Mouse (Mus musculus) frontal cortex, adult 2 months (tissue): ENCODE data around the gene Fchsd2. TPM values are rescaled to one million over a fixed set of nuclear protein-coding genes. Genes with fewer than 3 reads are reported as not detected.

Experiments used
- DNase-seq, 2 experiments: peaks; one replicate each; pipeline ENCODE4 v3.0.0; 2022; ENCODE audit warnings: low spot score in 1 of 2; ENCODE audit errors: extremely low spot score in 1 of 2
- polyA plus RNA-seq: library from polyadenylated mRNA; depleted of rRNA; stranded (reverse); fragments of >200 nt; gene quantifications from 2 replicates; pipeline ENCODE4 v1.2.3, GENCODE M21; 2012

The Fchsd2 gene
- polyA plus RNA-seq, 1 experiment = 29.7 TPM

DNA sequence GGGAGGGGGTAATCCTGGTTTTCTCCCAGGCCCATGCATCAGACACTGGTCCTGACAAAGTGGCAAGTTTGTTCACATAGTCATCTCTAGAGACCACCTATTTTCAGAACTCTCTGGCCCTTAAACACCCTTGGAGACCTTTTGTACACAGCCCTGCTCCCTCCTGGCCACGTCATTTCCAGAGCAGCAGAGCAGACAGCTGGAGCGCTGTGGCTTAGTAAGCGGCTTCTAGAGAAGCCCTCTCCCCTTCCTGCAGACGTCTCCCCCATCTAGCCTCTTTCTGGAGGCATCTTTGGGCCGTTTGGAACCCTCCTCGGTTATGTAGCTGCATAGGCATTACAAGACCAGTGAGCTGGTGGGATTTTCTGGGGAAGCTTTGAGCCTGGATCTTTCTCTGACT lies 21.6 kb upstream of the Fchsd2 start:
- no peak for DNase-seq

DNA sequence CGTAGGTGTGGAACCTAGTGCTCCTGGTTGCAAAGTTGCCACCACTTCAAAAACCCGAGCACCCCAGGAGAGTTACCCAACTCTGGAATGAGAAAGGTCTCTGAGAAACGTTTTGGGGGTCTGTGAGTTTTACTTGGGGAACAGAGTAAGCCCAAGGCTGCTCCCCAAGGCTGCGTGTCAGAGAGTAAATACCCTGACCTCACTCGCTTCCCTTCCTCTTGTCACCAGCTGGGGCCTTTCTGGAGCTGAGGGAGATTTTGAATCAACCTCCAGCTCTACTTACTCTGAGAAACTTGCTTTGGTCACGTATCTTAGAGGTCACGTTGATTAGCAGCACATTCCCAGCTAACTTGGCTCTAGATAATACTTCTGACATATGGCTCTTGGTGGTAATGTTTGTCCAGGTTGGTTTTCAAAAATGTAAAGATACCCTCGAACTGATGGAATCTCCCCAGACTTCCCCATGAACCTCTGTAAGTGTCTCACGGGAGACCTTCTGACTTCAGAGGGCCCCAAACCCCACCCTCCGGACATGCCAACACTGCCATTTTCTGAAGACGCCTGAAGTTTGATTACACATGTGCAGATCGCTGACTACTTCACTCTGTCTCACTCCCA lies 20.4 kb upstream of the Fchsd2 start:
- DNase-seq = no peak

DNA sequence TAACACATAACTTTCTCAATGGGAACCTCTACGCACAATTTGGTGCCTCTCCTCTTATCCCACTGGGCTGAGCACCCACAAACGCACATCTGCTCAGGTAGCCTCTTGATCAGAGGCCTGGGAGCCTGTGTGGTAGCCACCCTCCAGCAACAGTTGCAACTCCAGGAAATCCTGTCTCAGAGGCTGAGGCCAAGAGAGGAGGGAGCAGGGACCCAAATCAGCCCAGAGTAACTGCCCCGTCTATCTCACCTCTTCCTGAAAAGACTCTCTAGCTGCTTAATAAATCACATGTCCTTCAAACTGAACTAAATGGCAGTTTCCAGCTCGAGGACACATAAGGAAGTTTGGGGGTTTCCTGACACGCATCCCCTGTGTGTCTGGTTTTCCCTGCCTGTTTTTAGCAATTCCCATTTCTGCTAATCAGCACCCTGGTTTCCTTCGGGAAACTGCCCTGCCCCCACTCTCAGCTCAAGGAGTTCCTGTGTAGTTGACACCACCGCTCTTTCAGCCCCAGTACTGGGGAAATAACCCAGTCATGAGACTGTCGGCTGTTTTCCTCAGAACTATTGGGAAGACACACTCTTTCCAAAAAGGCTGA lies 18.4 kb upstream of the Fchsd2 start:
- no peak for DNase-seq

DNA sequence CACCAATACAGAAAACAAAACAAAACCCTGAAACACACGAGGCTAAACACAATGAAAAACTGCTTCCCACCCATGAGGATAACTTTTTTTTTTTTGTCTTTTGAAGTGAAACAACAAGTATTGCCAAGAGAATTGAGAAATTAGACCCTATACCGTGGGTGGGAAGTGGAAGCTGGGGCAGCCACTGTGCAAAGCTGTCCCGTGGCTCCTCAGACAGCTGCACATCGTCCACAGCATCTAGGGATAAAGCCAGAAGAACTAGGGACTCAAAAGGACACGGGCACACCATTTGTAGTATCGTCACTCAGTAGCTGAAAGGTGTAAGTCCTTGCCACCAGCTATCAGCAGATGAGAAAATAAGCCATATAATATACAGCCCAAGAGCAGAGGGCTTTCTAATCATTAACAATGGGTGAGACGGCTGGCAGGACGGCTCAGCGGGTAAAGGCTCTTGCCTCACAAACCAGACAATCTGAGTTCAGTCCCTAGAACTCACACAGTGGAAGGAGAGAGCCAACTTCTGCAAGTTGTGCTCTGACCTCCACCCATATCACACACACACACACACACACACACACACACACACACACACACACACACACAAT lies 9.0 kb upstream of the Fchsd2 start:
- no peak for DNase-seq

DNA sequence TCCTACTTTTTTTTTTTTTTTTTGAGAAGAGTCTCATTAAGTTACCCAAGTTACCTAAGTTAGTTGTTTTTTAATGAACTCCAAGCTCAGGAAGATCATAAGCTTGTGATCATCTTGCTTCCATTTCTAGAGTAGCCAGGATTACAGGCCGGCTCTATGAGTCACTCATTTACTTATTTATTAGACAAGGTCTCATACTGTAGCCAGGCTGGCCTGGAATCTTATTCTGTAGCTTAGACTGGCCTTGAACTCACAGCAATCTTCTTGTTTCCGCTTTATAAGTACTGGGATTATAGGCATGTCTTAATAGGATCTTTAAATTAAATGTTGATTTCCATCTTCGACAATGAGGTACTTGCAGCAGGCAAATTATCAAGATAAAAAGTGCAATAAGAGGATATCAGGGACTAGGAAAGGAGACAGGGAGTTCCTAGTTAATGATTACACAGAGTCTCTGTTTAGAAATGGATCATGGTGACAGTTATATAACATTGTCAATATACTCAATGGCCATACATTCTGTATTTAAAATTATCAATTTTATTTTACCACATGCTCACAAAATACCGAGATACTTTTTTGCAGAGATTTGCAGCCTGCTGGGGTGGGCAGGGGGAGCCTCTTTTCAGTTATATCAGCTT lies 7.7 kb upstream of the Fchsd2 start:
- DNase-seq = no peak

DNA sequence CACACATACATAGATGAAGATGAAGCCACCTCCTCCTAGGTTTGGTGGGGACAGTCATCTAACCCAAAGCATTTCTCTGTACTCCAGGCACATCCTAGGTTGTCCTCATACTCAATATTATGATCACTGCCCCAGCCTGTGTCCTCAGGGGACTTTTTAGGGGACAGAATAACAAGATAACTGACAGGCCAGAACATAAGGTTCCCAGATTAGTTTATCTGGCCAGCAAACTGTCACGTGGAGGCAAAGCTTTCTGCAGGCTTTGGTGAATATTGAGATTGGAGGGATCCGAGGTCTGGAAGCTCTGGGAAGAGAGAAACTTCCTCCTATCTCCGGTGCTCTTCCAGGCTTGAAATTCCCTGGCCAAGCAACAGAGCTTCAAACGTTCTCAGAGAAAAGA lies 6.9 kb upstream of the Fchsd2 start:
- DNase-seq = no peak

DNA sequence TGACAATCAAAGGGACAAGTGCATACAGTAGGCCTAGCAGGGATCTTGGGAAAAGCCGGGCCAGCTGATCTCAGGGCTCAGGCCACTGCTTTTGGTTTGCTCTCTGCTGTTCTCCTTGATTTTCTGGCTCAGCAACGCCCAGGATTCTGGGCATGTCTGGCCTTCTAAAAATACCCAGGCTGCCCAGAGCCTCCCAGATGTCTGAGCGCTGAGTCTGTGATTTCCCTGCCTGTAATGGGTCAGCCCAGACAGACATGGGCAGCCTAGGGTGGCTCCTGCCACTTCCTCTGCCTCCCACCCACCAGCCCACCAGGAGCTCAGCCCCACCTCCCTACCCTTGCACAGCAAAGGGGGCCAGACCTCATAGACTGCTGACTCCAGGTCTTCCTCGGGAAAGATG lies 4.0 kb upstream of the Fchsd2 start:
- peak in 1 of 2 experiments; percentile 30 for DNase-seq

DNA sequence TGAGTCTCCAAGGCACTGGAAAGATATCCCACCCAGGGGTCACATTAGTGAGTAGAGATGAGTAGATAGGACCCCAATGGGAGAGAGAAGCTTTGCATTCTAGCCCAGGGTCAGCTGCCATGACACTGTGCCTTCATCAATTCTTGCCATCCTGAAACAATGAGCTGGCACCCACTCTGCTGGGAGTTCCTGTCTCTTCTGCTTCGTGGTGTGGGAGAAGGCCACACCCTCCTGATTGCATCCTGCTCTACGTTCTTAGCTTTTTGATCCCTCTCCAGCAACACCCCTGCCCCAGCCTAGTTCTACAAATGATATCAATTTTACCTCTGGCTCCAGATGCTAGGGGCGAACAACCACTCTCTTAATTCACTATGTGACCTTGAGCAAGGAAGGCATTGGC lies 3.4 kb upstream of the Fchsd2 start:
- no peak for DNase-seq

DNA sequence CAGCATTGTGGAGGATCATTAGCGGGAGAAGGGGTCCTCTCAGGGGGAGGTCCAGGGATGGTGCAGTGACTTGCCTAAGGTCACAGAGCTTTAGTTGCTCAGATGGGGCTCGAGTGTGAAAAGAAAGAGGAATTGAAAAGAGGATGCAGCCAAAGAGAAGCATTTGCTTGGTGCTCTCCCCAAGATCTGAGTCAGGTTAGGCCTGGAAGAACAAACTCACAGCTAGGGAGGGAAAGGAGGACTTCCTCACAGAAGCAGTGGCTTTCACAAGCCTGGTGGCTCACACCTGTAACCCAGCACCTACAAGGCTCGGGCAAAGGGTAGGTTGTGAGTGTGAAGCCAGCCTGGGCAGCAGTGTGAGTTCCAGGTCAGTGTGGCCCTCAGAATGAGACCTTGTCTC lies 568 bp downstream of the Fchsd2 start:
- no peak for DNase-seq

DNA sequence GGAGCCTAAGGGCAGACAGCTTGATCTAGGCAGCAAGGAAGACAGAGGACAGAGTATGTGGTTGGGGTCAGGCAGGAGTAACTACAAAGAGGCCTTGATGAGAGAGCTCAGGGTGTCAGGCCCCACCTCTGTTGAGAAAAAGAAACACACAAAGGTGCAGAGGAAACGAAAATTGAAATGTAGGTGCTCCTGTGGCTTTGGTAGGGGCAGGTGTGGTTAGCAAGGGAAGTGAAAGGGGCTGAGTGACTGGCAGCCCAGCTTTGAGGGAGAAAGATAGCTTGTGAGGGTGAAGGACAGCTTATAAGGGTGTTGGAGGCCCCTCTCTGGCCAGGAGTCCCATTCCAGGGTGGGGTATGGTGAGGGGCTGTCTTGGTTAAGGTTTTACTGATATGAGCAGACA lies 2.1 kb downstream of the Fchsd2 start:
- no peak for DNase-seq

DNA sequence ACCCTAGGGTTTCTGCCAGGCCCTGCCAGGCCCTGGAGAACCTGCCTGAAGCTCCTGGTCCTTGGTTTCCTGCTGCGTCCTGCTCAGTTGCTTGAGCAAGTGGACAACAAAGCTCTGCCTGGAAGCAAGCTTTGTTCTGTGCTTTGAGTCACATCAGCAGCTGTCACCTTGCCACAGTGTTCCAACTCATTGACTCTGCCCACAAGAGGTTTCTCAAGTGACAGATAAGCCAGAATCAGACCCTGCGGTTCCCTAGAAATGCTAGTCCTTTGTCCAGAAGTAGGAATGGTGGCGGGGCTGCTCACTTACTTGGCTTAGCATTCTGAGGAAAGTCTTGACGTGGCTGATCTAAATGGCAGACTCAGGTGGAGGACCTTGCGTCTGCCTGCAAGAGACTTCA lies 2.9 kb downstream of the Fchsd2 start:
- no peak for DNase-seq

DNA sequence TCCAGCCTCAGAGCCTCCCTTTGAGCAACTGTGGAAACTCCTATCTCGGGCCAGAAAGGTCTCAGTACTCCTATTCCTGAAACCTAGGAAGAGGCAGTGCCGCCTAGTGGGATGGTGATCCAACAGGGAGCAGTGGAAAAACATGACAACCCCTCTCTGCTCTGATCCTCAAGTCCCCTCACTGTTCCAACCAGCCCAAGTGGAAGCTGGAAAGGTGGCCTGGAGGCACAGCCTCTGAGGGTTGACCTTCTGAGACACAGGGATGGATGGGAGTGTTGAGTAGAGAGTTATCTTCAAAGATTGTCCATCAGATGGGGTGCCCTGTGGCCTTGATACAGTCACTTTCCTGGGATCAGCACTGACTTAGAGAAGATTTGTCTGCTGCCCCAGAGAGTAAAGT lies 3.9 kb downstream of the Fchsd2 start:
- DNase-seq = no peak

DNA sequence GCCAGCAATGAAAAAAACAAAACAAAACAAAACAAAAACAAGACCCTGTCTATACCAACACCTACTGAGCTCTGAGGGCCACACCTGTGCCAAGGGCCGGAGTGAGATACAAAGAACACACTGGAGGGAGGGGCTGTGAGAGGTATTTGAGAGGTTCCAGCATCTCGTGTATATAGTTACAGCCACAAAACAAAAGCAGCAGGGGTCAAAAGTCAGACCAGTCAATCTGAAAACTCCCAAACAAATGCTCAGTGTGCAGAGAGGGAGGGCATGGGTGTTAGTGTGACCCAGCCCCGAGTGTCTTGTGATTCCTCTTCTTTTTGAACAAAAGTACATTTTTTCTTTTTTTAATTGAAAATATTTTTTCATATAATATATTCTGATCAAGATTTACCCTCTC lies 4.4 kb downstream of the Fchsd2 start:
- no peak for DNase-seq

DNA sequence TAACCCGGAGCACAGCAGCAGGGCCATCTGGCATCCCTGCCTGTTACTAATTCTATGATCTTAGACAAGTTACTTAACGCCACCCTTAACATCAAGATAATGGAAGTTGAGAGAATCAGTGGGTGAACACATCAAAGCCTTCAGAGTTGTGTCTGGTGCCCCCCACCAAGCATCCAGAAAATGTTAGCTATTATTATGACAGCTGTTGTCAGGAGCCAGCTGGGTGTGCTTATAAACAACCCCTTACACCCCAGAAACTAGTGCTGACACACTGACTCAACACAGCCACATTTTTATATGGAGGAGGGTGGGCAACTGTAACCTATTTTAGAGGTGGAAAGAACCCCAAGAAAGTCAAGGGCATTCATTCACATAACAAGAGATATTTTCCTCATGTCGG lies 7.3 kb downstream of the Fchsd2 start:
- no peak for DNase-seq

DNA sequence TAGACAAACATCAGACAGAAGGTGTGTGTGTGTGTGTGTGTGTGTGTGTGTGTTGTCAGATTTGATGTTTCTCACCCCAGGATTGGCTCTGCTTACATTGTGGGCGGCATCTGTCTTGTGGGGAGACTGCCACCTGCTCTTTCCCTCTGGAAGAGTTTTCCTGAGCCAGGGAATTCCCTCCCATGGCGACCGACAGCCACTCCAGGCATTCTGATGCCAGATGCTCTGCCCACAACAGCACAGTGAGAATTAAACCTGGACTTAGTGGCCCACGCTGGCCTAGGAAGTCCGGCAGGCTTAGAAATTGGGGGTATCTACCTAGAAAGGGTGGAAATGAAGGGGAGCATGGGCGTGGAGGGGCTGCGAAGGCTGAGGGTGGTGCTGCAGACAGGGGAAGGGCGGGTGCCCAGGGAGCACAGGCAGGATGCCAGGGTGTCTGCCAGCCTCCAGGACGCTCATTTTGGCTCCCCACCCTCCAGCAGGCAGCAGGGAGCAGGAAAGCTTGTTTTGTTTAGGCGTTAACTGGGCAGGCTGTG lies 8.6 kb downstream of the Fchsd2 start:
- DNase-seq = peak; percentile 68 to 85

DNA sequence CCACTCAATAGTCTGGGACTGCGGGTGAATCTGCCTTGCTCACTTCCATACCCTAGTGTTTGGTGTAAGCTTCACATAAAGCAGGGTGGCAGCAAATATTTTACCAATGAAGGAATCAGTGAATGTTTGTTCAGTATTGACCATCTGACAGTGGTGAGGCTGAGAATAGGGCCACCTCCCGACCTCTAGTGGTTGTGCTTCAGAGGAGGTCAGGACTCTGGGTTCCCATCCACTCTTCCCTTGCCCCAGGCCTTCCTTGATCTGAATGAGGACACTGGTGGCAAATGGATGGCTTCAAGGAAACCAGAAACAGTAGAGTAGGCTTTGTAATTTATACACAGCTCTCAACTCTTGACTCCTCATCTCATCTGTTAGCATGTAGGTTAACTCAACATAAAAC lies 14.0 kb downstream of the Fchsd2 start:
- no peak for DNase-seq

DNA sequence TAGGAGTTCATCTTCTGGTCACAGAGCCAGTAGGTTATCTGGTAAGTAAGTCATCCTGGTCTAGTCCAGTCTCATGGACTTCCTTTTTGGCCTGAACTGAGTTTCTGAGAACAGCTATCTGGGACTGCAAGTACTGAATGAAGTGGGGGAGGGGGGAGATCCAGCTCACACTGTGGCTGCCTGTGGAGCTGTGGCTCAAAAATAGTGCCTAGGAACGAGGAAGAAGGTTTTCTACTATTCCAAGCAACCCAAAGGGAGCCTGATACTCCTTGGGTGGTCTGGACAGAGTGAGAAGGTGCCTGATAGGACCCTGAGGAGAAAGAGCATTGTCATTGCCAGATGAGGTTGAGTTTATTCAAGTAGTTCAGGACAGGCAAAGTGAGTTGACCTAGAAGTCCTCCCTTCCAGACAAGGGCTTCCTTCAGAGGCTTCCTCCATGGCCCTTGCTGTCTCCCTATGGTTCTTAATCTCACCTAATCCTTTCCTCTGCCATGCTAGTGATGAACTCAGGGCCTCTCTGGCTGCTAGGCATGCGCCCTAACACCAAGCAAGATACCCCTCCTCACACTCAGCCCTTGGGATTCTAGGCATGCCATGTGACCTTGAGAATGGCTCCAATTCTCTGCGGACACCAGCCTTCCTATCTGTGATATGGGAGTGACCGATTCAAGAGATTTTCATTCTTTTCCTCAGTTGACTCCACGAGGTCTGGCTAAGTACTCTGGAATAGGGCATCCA lies 14.6 kb downstream of the Fchsd2 start:
- DNase-seq = peak in 1 of 2 experiments; percentile 25

DNA sequence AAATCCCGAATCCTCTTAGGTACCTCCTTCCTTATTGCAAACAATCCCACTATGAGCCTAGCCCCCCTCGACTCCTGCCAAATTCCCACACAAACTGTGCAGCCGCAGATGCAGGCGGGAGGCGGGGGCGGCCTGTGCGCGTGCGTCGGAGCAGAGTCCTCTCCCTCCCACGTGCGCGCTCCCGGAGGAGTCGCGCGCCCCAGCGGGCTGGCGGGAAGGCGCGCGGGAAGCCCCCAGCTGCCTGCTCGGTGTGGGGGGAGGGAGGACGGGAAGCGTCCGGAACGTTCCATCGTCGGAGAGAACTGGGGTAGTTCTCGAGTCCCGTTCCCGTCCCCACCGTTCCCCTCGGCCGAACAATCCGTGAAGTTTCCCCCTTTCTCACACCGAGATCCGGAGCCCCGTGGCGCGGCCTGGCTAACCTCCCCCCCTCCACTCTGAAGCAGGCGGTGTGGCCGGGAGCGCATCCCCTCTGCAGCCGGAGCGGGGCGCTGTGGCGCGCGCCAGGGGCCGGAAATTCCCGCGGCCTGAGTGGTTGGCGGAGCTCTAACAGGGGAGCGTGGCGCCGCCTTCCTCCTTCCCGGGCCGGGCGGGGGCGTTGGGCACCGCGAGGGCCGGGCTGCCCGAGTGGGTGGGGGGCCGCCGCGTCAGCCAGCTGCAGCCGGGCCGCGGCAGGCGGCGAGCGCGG lies 15.4 kb downstream of the Fchsd2 start:
- peak; percentile 91 to 98 for DNase-seq

DNA sequence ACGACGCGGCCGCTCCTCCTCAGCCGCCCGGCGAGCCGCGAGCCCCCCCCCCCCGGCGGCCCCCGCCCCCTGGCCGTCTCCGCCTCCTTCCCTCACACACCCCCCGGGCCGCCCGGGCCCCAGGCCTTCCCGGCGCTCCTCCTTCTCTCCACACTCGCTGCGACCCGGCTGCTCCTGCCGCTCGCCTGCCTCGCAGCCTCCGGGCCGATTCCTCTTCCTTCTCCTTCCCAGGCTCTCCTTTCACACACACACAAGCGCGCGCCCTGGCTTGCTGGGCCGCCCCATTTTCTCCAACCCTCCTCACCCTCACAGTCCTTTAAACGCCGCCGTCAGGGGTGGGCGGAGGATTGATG lies 16.0 kb downstream of the Fchsd2 start:
- peak in 1 of 2 experiments; percentile 65 for DNase-seq
